In the genomic region with DNA sequence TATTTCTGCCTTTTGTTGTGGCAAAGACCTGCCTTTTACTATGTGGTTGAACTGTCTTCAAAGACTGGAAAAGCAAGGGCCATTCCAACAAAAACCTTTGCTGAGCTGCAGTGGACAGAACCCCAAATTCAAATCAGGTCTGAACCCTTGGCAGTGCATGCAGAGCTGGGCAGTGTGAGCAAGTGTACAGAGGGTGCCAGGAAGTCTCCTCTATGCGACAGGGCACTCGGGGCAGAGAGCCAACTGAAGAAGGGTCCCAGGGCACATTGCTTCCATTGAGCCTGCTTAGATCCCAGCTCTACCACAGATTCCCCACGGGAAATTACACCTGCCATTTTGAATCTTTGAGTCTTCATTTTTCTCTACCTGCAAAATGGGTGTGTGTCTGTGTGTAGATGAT, we compare ENCODE assay signal across 22 mouse cellular contexts.
A peak's percentile ranks its signal among the peaks of the same experiment; 100 is the strongest.
DNase-seq lines count a peak whose midpoint lies in the region.
"Had no signal": no experiment of that assay in that cellular context is flagged by ENCODE, and none has a peak within 500 bp of the region (broad histone marks: within the 10 kb centered on the region; RNA-seq: fewer than 3 reads in every experiment).

No protein-coding gene starts in this region.

- no peak overlapping the region for H3K27ac ChIP-seq in midbrain, embryonic 10.5 days (replicated peaks)
- H3K27ac ChIP-seq: kidney, embryonic 15.5 days; liver, embryonic 14.5 days; macrophage; midbrain, embryonic 15.5 days had no signal

- no peaks in the 10 kb centered on the region for H3K36me3 ChIP-seq in midbrain, embryonic 10.5 days
- H3K36me3 ChIP-seq: kidney, embryonic 15.5 days; midbrain, embryonic 15.5 days had no signal

- H3K9me3 ChIP-seq in midbrain, embryonic 10.5 days (replicated peaks): no peaks in the 10 kb centered on the region
- H3K9me3 ChIP-seq: kidney, embryonic 15.5 days; midbrain, embryonic 15.5 days had no signal

- WGBS in midbrain, embryonic 10.5 days: 89% methylated on average over 3 of the region's 3 CpGs

- no peaks in the 10 kb centered on the region for H3K27me3 ChIP-seq in midbrain, embryonic 10.5 days (ENCODE audit: low read depth, poor library complexity, severe bottlenecking)
- H3K27me3 ChIP-seq: kidney, embryonic 15.5 days; midbrain, embryonic 15.5 days had no signal

- H3K4me1 ChIP-seq in midbrain, embryonic 10.5 days: peaks cover 6% of the 10 kb centered on the region
- H3K4me1 ChIP-seq: midbrain, embryonic 15.5 days had no signal

- peak; percentile 39 to 56 for DNase-seq in cerebellum, postnatal 14 days
- no peak for DNase-seq in cerebellum, postnatal 4 days (ENCODE audit: low spot score in 2 of 2)
- DNase-seq in layer of hippocampus, adult 8-10 months (ENCODE audit: low spot score in 2 of 2): peak; percentile 17 to 22
- no peak for DNase-seq in layer of hippocampus, adult 9-10 months (ENCODE audit: low spot score)
- DNase-seq in right cerebral cortex, adult 18-20 months: peak; percentile 30
- DNase-seq in right cerebral cortex, postnatal 25 days: no peak
- no peak for DNase-seq in midbrain, embryonic 10.5 days (ENCODE audit: low spot score)
- DNase-seq: adrenal gland, postnatal 14 days; gastrocnemius, postnatal 14 days; heart, postnatal 14 days; kidney, adult 18-20 months; kidney, postnatal 25 days; liver; lung, adult 2 months; lung, postnatal 10 days; spleen, adult 18-20 months; thymus, postnatal 14 days had no signal

- H3K4me3 ChIP-seq in midbrain, embryonic 10.5 days: no peak overlapping the region
- H3K4me3 ChIP-seq: erythroblast, embryonic 14.5 days; kidney, embryonic 15.5 days; midbrain, embryonic 15.5 days had no signal

Comparison
In these comparisons a context has a peak if more than half of its experiments do, and no peak if none do; other contexts are left out.
1. DNase-seq: peak in cerebellum, postnatal 14 days (2 of 2), layer of hippocampus, adult 8-10 months (2 of 2) and right cerebral cortex, adult 18-20 months (single experiment); none in cerebellum, postnatal 4 days (0 of 2), layer of hippocampus, adult 9-10 months (single experiment), right cerebral cortex, postnatal 25 days (single experiment) and midbrain, embryonic 10.5 days (single experiment).